Mouse (Mus musculus) embryonic facial prominence, embryonic 14.5 days (tissue): Measurements from ENCODE around the gene Tmem25. TPM values are rescaled to one million over a fixed set of nuclear protein-coding genes. Genes with fewer than 3 reads are reported as not detected.
"Not testable (repeated sequence)": the region's sequence is repeated elsewhere in the genome, so short reads cannot be mapped to it uniquely, and the experiment has no call there.

Source experiments
- ATAC-seq: fragments of 200-750 bp; cut with Nextera tagmentation; 2 replicates; pipeline ENCODE4 v1.8.0; 2017; ENCODE audit warnings: low read depth, moderate number of reproducible peaks, moderate TSS enrichment
- DNase-seq: peaks from one replicate; pipeline ENCODE4 v3.0.0-alpha.2; 2015; ENCODE audit warnings: low spot score
- H3K27ac ChIP-seq: fragments of 300-500 bp; sonication (generic); replicated peaks from 2 replicates; pipeline ENCODE4 v1.5.1; 2014; ENCODE audit warnings: low read depth, mild to moderate bottlenecking, low read length, moderate library complexity
- H3K27me3 ChIP-seq: fragments of 300-500 bp; sonication (generic); replicated peaks from 2 replicates; pipeline ENCODE4 v1.6.1; 2014; ENCODE audit warnings: low read length; ENCODE audit not compliant: control insufficient read depth, insufficient read depth
- H3K36me3 ChIP-seq: fragments of 300-500 bp; sonication (generic); 2 replicates; pipeline ENCODE4 v1.6.1; 2014; ENCODE audit warnings: low read length, mixed read lengths; ENCODE audit not compliant: control insufficient read depth, insufficient read depth
- H3K4me1 ChIP-seq: fragments of 300-500 bp; sonication (generic); 2 replicates; pipeline ENCODE4 v1.6.1; 2014; ENCODE audit warnings: antibody characterized with exemption, low read length; ENCODE audit not compliant: control insufficient read depth, insufficient read depth
- H3K4me2 ChIP-seq: fragments of 300-500 bp; sonication (generic); 2 replicates; pipeline ENCODE4 v1.6.1; 2014; ENCODE audit warnings: low read depth, mild to moderate bottlenecking, low read length, moderate library complexity, mixed read lengths
- H3K4me3 ChIP-seq: fragments of 300-500 bp; sonication (generic); 2 replicates; pipeline ENCODE4 v1.5.1; 2014; ENCODE audit warnings: low read depth, mild to moderate bottlenecking, low read length
- H3K9ac ChIP-seq: fragments of 300-500 bp; sonication (generic); 2 replicates; pipeline ENCODE4 v1.6.1; 2014; ENCODE audit warnings: low read depth, mild to moderate bottlenecking, low read length, moderate library complexity, mixed read lengths
- H3K9me3 ChIP-seq: fragments of 300-500 bp; sonication (generic); 2 replicates; pipeline ENCODE4 v1.6.1; 2016; ENCODE audit warnings: low read length; ENCODE audit not compliant: control insufficient read depth
- WGBS: fragments of 180-500 bp; shearing (Covaris S2); extraction: QIAGEN DNeasy Blood & Tissue Kit; methylation state at CpG from one replicate; pipeline ENCODE4 v1.1.7; 2014; 5-methylcytosine and 5-hydroxymethylcytosine counted together
- polyA plus RNA-seq: library from polyadenylated mRNA; unstranded; fragments of >200 nt; fragmentation: Nextera tagmentation; extraction: Ambion mirVana; gene quantifications from 2 replicates; pipeline ENCODE4 v1.2.1, GENCODE M21; 2014

Gene Tmem25
- polyA plus RNA-seq, 1 experiment from 2014 or later: 2.0 TPM

GRCm38 (mm10) chr9:44768029-44768394, 31.1 kb downstream of the Tmem25 start:
- not testable (repeated sequence) for ATAC-seq, H3K36me3 ChIP-seq, H3K9ac ChIP-seq, DNase-seq, H3K9me3 ChIP-seq, H3K27me3 ChIP-seq
- WGBS: 41% methylated on average over 7 of the region's 9 CpGs
- H3K4me3 ChIP-seq: peak overlapping the region; percentile 79
- peaks cover 17% of the 10 kb centered on the region for H3K4me1 ChIP-seq
- H3K4me2 ChIP-seq: peak overlapping the region; percentile 70; the same call in 1 of the 2 replicates
- peak overlapping the region; percentile 67; the same call in 1 of the 2 replicates for H3K27ac ChIP-seq

- ATAC-seq (peak; percentile 93), DNase-seq (peak; percentile 94)
- no peaks in the 10 kb centered on the region for H3K9me3 ChIP-seq
- H3K9ac ChIP-seq: peak within 1 kb of the TSS; percentile 99
- peak within 1 kb of the TSS; percentile 70 for H3K4me2 ChIP-seq
- H3K4me1 ChIP-seq: peaks cover 17% of the 10 kb centered on the region
- under 1% methylated on average over 66 of the region's 82 CpGs for WGBS
- no peaks in the 10 kb centered on the region for H3K36me3 ChIP-seq
- H3K27ac ChIP-seq: peak within 1 kb of the TSS; percentile 97
- no peaks in the 10 kb centered on the region for H3K27me3 ChIP-seq
- H3K4me3 ChIP-seq: peak within 1 kb of the TSS; percentile 79
Observed at GRCm38 (mm10) chr9:44767101-44768028, 31.7 kb downstream of the Tmem25 start, which contains the start of the genes Arcn1 and Ift46. Gene Arcn1, minus strand, starts transcription at chr9:44767845. Gene Ift46, plus strand, starts transcription at chr9:44767908.

DNA sequence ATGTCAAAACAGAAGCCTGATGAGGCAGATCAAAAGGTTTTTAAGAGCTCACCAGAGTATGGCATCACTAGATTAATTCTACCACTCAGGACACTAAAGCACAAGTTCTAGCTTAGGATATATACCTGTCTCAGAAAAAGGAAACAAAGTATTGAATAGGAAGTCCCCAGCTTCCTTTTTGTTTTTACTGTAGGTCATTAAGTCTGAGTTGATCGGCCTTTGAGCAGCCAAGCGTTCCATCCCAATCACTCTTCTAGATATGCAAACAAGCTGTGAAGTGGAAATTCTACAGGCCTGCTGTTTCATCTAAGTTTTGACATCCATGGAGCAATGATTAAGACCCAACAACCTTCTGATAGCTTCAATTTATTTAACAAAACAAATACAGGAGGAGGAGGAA, 38.2 kb downstream of the Tmem25 start:
- H3K4me2 ChIP-seq: no peak overlapping the region
- H3K4me3 ChIP-seq: no peak overlapping the region
- H3K27ac ChIP-seq: no peak overlapping the region
- DNase-seq (no peak), ATAC-seq (no peak)
- H3K4me1 ChIP-seq: peaks cover 11% of the 10 kb centered on the region
- no peaks in the 10 kb centered on the region for H3K27me3 ChIP-seq
- peaks cover 41% of the 10 kb centered on the region for H3K36me3 ChIP-seq
- no peak overlapping the region for H3K9ac ChIP-seq
- 89% methylated on average over 2 of the region's 2 CpGs for WGBS
- no peaks in the 10 kb centered on the region for H3K9me3 ChIP-seq

- ATAC-seq (0 out of 2 replicates have a peak, but pooled peaks have one; percentile 26), DNase-seq (peak; percentile 60)
- Histone ChIP-seq H3K9ac (no peak overlapping the region), H3K4me3 (no peak overlapping the region), H3K4me2 (no peak overlapping the region), H3K9me3 (no peaks in the 10 kb centered on the region), H3K27ac (no peak overlapping the region), H3K36me3 (peaks cover 97% of the 10 kb centered on the region), H3K4me1 (no peaks in the 10 kb centered on the region), H3K27me3 (no peaks in the 10 kb centered on the region)
- WGBS: 71% methylated on average over 7 of the region's 7 CpGs
Observed at GRCm38 (mm10) chr9:44748473-44748872, 50.6 kb downstream of the Tmem25 start.

DNA sequence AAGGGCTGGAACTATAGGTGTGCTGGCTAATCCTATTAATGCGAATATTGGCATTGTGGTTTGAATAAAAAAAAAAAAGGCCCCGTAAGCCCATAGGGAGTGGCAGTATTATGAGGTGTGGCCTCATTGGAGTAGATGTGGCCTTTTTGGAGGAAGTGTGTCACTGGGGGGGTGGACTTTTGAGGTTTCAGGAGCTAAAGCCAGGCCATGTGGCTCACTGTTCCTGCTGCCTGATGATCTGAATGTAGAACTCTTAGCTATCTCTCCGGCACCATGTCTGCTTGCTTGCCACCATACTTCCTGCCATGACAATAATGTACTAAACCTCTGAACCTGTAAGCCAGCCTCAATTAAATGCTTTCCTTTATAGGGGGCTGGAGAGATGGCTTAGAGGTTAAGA, 51.8 kb downstream of the Tmem25 start:
- no peaks in the 10 kb centered on the region for H3K9me3 ChIP-seq
- H3K4me3 ChIP-seq: no peak overlapping the region
- H3K4me2 ChIP-seq: no peak overlapping the region
- no peaks in the 10 kb centered on the region for H3K27me3 ChIP-seq
- no peak overlapping the region for H3K27ac ChIP-seq
- no peak for DNase-seq
- ATAC-seq: no peak
- no peak overlapping the region for H3K9ac ChIP-seq
- no peaks in the 10 kb centered on the region for H3K4me1 ChIP-seq
- 94% methylated on average over 3 of the region's 3 CpGs for WGBS
- peaks cover 99% of the 10 kb centered on the region for H3K36me3 ChIP-seq

GRCm38 (mm10) chr9:44746666-44747065, 52.4 kb downstream of the Tmem25 start:
- H3K4me3 ChIP-seq: no peak overlapping the region
- ATAC-seq (no peak), DNase-seq (no peak)
- H3K4me1 ChIP-seq: no peaks in the 10 kb centered on the region
- no peaks in the 10 kb centered on the region for H3K9me3 ChIP-seq
- H3K27ac ChIP-seq: no peak overlapping the region
- no peak overlapping the region for H3K9ac ChIP-seq
- H3K36me3 ChIP-seq: peaks cover 96% of the 10 kb centered on the region
- no peak overlapping the region for H3K4me2 ChIP-seq
- 87% methylated on average over 3 of the region's 3 CpGs for WGBS
- H3K27me3 ChIP-seq: no peaks in the 10 kb centered on the region

DNA sequence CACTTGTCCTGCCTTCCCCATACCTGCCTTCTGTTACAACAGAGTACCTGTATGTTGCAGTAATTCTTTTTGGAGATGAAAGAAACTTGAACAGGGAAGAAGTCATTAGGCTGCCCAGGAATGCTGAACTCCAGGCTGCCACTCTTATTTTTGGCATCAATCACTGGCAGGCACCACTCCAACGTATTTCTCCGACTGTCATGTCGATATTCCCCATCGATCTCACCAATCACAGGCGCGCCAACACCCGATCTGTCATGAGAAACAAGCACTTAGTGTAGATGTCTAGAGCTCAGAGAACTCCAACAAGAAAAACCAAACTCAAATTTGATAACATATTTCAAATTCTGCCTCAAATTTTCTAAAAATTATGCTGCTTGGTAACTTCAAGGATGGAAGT, 53.7 kb downstream of the Tmem25 start:
- Histone ChIP-seq H3K36me3 (peaks cover 89% of the 10 kb centered on the region), H3K9ac (no peak overlapping the region), H3K9me3 (no peaks in the 10 kb centered on the region), H3K4me3 (no peak overlapping the region), H3K4me1 (no peaks in the 10 kb centered on the region), H3K4me2 (no peak overlapping the region), H3K27me3 (no peaks in the 10 kb centered on the region), H3K27ac (no peak overlapping the region)
- ATAC-seq (no peak), DNase-seq (no peak)
- 92% methylated on average over 7 of the region's 7 CpGs for WGBS
